Mouse (Mus musculus): ENCODE measurements at regions not wholly inside any gene's neighbourhood (a gene's known extent, or its start where the extent isn't known, plus 50 kb on each side); places are given as distances from the start of the nearest gene placed in this dataset.

DNA sequence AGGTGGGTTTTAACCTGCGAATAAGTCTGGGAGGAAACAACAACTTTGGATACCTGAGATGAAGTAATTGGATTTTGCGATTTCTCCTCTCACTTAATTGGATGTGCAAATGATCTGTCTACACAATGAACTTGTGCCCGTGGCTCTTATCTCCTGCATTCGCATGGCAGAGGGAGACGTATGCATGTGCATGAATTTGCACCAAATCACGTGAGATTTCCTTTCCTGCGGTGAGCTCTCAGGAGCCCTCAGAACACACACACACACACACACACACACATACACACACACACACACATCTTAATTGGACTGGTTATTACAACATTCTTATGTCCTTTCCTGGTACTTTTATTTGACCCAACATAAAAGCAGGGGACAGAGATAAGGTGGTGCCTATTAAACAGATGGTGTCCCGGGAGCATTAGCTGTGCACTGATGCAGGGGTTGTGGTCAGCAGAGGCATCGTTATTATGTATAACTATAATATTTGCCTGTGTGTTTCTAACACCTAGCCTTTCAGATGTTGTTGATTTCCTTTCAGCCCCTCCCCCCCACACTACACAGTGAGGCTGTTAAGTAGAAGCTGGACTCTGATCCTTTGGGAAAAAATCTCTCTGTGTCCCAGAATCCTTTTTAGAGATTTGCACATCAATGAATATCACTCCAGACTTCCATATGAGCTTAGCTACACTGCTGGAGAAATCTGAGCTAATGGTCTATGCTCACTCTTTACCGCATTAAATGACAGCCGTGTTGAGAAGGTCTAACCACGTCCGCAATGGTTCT is 166.3 kb downstream of the Arrdc4 start:
- no peak for DNase-seq
- WGBS, result 82% methylated on average over 13 of the region's 13 CpGs
- no peaks in the 10 kb centered on the region for H3K4me1 ChIP-seq (ENCODE audit: control insufficient read depth, insufficient read depth, low read length)
- no peak overlapping the region for H3K4me3 ChIP-seq (replicated peaks; ENCODE audit: extremely low read depth, low read depth, low read length)
- TF ChIP-seq CTCF (IDR thresholded peaks at IDR 0.05; ENCODE audit: insufficient read depth, low read length), result no peak
- TF ChIP-seq POLR2A (IDR thresholded peaks at IDR 0.05; ENCODE audit: borderline replicate concordance, extremely low read depth, low read depth, low read length), result no peak

DNA sequence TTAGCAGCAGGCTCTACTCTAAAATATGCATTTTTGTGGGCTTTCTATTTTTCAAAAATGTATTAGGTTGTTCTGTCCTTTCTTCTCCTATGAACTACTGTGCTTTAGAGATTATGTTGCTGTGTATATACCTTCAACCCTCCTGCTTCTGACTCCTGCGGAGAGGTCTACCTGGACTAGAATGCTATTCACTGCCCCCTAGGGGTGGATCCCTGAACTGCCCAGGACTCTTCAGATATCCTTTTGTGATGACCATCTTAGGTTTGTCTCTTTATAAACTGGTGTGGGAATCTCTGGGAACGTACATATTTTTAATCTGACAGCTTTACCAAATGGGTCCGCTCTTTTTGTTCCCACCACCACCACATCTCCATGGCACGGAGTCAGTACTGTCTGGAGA is 168.4 kb downstream of the Arrdc4 start:
- WGBS, result 43% methylated on average over 4 of the region's 4 CpGs
- no peak for TF ChIP-seq POLR2A (IDR thresholded peaks at IDR 0.05; ENCODE audit: borderline replicate concordance, extremely low read depth, low read depth, low read length)
- TF ChIP-seq CTCF (IDR thresholded peaks at IDR 0.05; ENCODE audit: insufficient read depth, low read length), result peak; percentile 59
- Histone ChIP-seq H3K4me1 (ENCODE audit: control insufficient read depth, insufficient read depth, low read length) (no peaks in the 10 kb centered on the region), H3K4me3 (replicated peaks; ENCODE audit: extremely low read depth, low read depth, low read length) (no peak overlapping the region)
- DNase-seq, result peak; percentile 55

DNA sequence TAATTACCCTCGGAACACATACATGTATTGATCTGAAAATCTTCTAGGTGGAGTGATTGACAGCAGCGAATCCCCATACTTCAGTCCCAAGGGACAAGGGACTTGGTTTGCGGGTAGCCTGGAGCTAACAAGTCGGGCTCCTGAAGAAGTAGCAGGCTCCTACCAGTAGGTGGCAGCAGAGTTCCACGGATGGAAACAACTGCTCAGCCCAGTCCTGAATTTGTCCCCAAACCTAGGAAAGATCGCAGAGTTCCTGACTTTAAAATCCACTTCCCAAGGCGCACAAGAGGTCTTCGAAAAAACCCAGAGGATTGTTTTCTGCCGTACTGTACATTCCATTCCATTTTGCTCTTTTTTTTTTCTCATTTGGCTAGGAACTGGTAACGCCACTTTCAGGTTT is 169.4 kb downstream of the Arrdc4 start:
- peak overlapping the region; percentile 25 for H3K4me3 ChIP-seq (replicated peaks; ENCODE audit: extremely low read depth, low read depth, low read length)
- WGBS, result 2% methylated on average over 10 of the region's 10 CpGs
- TF ChIP-seq POLR2A (IDR thresholded peaks at IDR 0.05; ENCODE audit: borderline replicate concordance, extremely low read depth, low read depth, low read length), result no peak
- peak; percentile 99 for TF ChIP-seq CTCF (IDR thresholded peaks at IDR 0.05; ENCODE audit: insufficient read depth, low read length)
- peak; percentile 83 for DNase-seq
- no peaks in the 10 kb centered on the region for H3K4me1 ChIP-seq (ENCODE audit: control insufficient read depth, insufficient read depth, low read length)

DNA sequence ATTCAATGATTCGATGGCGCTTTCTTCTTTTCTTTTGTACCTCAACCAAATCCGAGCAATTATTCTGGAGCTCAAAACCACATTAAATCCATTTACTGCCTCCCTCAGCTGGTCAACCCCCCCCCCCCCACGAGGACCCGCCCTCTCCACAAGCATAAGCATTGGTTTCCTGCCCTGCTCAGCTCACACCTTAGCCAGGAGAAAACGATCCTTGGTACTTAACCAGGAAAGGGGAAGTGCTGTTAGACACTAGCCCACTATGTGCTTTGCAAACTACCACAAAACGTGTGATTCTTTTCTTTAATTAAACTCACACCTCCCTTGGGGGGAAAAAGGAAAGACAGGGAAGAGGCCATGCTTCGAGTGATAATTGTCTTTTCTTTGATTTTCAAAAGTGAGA is 169.8 kb downstream of the Arrdc4 start:
- TF ChIP-seq POLR2A (IDR thresholded peaks at IDR 0.05; ENCODE audit: borderline replicate concordance, extremely low read depth, low read depth, low read length), result no peak
- no peak for TF ChIP-seq CTCF (IDR thresholded peaks at IDR 0.05; ENCODE audit: insufficient read depth, low read length)
- H3K4me3 ChIP-seq (replicated peaks; ENCODE audit: extremely low read depth, low read depth, low read length), result no peak overlapping the region
- DNase-seq, result no peak
- no peaks in the 10 kb centered on the region for H3K4me1 ChIP-seq (ENCODE audit: control insufficient read depth, insufficient read depth, low read length)
- 42% methylated on average over 8 of the region's 8 CpGs for WGBS

DNA sequence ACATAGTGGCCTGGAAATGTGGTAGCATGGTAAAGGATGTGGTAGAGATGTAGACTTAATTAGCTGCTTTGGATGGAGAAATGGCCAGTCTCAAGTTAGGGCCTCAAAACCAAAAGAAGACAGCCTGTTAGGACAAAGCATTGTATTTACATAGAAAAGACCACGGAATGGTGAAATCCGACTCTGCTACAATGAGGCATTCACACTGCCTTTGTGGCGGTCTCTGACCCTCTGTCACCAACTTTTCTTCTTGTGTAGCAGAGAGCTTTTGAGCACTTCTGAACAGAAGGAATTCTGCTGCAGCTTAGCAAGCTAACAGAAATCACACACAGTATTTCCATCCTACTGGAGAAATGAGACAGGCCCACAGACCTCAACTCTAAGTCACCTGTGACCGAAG is 177.7 kb downstream of the Arrdc4 start:
- H3K4me3 ChIP-seq (replicated peaks; ENCODE audit: extremely low read depth, low read depth, low read length), result no peak overlapping the region
- DNase-seq, result no peak
- TF ChIP-seq POLR2A (IDR thresholded peaks at IDR 0.05; ENCODE audit: borderline replicate concordance, extremely low read depth, low read depth, low read length) (no peak), CTCF (IDR thresholded peaks at IDR 0.05; ENCODE audit: insufficient read depth, low read length) (no peak)
- 49% methylated on average over 4 of the region's 4 CpGs for WGBS
- no peaks in the 10 kb centered on the region for H3K4me1 ChIP-seq (ENCODE audit: control insufficient read depth, insufficient read depth, low read length)

DNA sequence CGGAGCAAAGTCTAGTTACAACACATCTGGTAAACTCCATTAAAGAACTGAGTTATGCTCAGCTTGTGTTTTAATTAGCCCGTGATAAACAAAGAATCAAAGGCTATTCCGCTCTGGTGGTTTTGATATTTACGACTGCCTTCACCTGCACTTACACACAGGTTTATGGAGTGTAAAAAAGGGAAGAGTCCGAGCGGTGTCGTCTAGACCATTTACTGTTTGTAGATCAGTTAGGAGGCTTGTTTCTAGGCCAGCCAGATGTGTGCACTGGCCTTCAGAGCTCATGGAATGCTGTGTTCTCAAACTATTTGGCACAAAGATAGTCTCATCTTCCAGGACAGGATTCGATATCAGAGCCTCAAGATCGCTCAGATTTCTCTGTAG is 180.9 kb downstream of the Arrdc4 start:
- DNase-seq, result no peak
- Histone ChIP-seq H3K4me3 (replicated peaks; ENCODE audit: extremely low read depth, low read depth, low read length) (no peak overlapping the region), H3K4me1 (ENCODE audit: control insufficient read depth, insufficient read depth, low read length) (no peaks in the 10 kb centered on the region)
- no peak for TF ChIP-seq POLR2A (IDR thresholded peaks at IDR 0.05; ENCODE audit: borderline replicate concordance, extremely low read depth, low read depth, low read length)
- 85% methylated on average over 9 of the region's 9 CpGs for WGBS

DNA sequence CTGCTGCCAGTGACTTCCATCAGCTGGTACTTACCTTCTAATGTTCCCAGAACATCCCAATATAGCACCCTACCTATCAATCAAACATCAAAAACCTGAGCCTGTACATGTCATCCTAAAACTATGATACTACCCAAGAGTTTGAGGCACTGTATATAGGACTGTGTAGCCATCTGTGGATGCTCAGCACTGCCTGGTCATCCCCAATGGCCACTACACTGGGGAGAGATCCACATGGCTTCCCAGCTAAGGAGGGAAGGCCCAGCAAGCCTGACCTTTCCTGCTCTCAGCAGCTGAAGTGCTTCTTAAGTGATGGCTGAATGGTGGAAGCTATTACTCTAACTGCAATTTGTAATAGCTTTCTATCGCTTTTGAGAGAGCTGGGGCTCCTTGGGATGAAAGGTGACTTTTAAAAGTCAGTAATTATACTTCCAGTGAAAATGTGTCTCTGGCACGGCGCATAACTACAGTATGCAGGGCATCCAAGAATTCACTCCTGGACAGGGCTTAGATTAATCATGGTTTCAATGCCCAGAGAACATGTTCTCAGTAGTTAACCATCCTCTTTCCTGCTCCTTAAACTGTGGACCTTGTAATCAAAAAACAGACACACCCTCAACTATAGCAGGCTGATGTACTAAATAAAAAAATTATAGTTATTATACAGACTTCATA is 181.5 kb downstream of the Arrdc4 start:
- TF ChIP-seq POLR2A (IDR thresholded peaks at IDR 0.05; ENCODE audit: borderline replicate concordance, extremely low read depth, low read depth, low read length), result no peak
- no peak for TF ChIP-seq CTCF (IDR thresholded peaks at IDR 0.05; ENCODE audit: insufficient read depth, low read length)
- no peaks in the 10 kb centered on the region for H3K4me1 ChIP-seq (ENCODE audit: control insufficient read depth, insufficient read depth, low read length)
- 84% methylated on average over 3 of the region's 3 CpGs for WGBS

DNA sequence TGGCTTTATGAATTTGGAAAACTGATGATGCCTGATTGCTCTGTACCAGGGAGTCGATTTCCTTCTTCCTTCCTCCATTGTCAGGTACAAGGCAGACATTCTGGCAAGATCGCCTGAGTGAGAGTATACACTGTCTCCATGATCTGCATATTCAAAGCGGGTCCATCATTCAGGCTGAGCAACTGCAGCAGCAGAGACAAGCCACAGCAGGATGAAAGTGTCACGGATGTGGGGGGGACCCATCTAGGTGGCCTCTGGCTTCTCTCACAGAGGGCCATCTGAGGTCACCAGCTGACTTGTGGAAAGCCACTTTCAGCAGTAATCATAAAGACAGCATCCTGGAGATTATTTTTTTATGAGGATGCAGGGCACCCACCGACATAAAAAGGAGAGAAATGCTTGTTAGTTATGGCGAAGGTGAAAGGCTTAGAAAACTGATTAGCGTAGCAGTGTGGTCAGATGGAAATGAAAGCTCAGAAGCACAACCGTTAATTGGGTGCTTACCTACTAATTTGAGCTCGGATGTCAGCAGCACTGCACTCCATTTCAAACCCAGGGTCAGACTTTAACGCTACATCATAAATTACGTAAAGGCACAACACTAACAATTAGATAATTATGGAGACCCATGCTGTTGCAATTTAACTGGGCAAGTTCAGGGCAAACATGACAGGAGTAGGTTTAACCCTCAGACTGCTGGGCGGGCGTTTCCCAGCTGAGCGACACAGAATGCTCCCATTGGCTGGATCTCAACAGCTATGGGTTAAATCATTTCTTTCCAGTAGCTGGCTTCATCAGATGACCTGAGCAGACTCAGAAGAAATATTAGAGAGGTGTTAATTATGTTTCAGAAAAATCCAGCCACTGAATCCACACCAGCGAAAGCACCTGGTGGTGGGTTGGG is 189.3 kb downstream of the Arrdc4 start:
- Histone ChIP-seq H3K4me3 (replicated peaks; ENCODE audit: extremely low read depth, low read depth, low read length) (no peak overlapping the region), H3K4me1 (ENCODE audit: control insufficient read depth, insufficient read depth, low read length) (no peaks in the 10 kb centered on the region)
- 66% methylated on average over 15 of the region's 15 CpGs for WGBS
- DNase-seq, result no peak
- TF ChIP-seq CTCF (IDR thresholded peaks at IDR 0.05; ENCODE audit: insufficient read depth, low read length), result no peak
- TF ChIP-seq POLR2A (IDR thresholded peaks at IDR 0.05; ENCODE audit: borderline replicate concordance, extremely low read depth, low read depth, low read length), result no peak

More for the DNA sequence above, 181.5 kb downstream of the Arrdc4 start:
- no peak overlapping the region for H3K4me3 ChIP-seq (replicated peaks; ENCODE audit: extremely low read depth, low read depth, low read length)
- DNase-seq, result no peak

DNA sequence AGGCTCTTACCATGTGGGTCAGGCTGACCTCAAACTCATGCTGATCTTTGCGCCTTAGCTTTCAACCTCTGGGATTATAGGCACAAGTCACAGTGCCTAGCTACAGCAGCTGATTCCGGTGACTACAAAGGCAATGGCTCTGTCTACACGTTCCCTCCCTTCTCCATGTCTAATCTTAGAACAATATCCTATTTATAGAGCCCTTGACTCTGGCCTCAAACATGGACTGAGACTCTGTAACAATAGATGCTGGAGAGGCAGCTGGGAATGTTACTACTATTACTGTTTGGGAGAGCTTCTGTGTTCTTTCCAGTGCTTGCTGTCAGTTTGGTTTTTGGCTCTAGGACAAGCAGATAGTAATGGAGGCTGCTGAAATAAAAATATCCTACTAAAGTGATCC is 198.7 kb downstream of the Arrdc4 start:
- TF ChIP-seq CTCF (IDR thresholded peaks at IDR 0.05; ENCODE audit: insufficient read depth, low read length) (no peak), POLR2A (IDR thresholded peaks at IDR 0.05; ENCODE audit: borderline replicate concordance, extremely low read depth, low read depth, low read length) (no peak)
- Histone ChIP-seq H3K4me1 (ENCODE audit: control insufficient read depth, insufficient read depth, low read length) (no peaks in the 10 kb centered on the region), H3K4me3 (replicated peaks; ENCODE audit: extremely low read depth, low read depth, low read length) (no peak overlapping the region)
- 37% methylated on average over 3 of the region's 3 CpGs for whole genome bisulfite sequencing
- DNase-seq, result no peak
